Mouse (Mus musculus) limb, embryonic 12.5 days (tissue): ENCODE data around the gene Atp6v1c2. TPM values are rescaled to one million over a fixed set of nuclear protein-coding genes. Genes with fewer than 3 reads are reported as not detected.

Experiments used
- ATAC-seq: fragments of 200-750 bp; cut with Nextera tagmentation; 2 replicates; pipeline ENCODE4 v1.8.0; 2017; ENCODE audit warnings: low read depth, moderate TSS enrichment; ENCODE audit not compliant: insufficient number of reproducible peaks, insufficient read depth, low FRiP score, low TSS enrichment
- H3K27ac ChIP-seq: fragments of 300-500 bp; sonication (generic); 2 replicates; pipeline ENCODE4 v1.5.1; 2016; ENCODE audit warnings: mild to moderate bottlenecking, moderate library complexity
- H3K27me3 ChIP-seq: fragments of 300-500 bp; sonication (generic); 2 replicates; pipeline ENCODE4 v1.6.1; 2016; ENCODE audit warnings: mild to moderate bottlenecking, moderate library complexity
- H3K36me3 ChIP-seq: fragments of 300-500 bp; sonication (generic); 2 replicates; pipeline ENCODE4 v1.6.1; 2016; ENCODE audit warnings: mild to moderate bottlenecking, moderate library complexity
- H3K4me1 ChIP-seq: fragments of 300-500 bp; sonication (generic); replicated peaks from 2 replicates; pipeline ENCODE4 v1.6.1; 2016
- H3K4me2 ChIP-seq: fragments of 300-500 bp; sonication (generic); 2 replicates; pipeline ENCODE4 v1.6.1; 2016; ENCODE audit warnings: mild to moderate bottlenecking, moderate library complexity
- H3K4me3 ChIP-seq: fragments of 300-500 bp; sonication (generic); replicated peaks from 2 replicates; pipeline ENCODE4 v1.5.1; 2016; ENCODE audit warnings: mild to moderate bottlenecking
- H3K9ac ChIP-seq: fragments of 300-500 bp; sonication (generic); replicated peaks from 2 replicates; pipeline ENCODE4 v1.6.1; 2016; ENCODE audit warnings: mild to moderate bottlenecking, moderate library complexity
- H3K9me3 ChIP-seq: fragments of 300-500 bp; sonication (generic); 2 replicates; pipeline ENCODE4 v1.6.1; 2016; ENCODE audit warnings: mild to moderate bottlenecking, moderate library complexity
- WGBS: fragments of 180-500 bp; shearing (Covaris S2); methylation state at CpG from one replicate; pipeline ENCODE4 v1.1.7; 2016; 5-methylcytosine and 5-hydroxymethylcytosine counted together
- polyA plus RNA-seq: library from polyadenylated mRNA; unstranded; fragments of >200 nt; fragmentation: Nextera tagmentation; extraction: Ambion mirVana; gene quantifications from 2 replicates; pipeline ENCODE4 v1.2.1, GENCODE M21; 2016

The Atp6v1c2 gene
- polyA plus RNA-seq, 1 experiment from 2014 or later, result 0.16 TPM

DNA sequence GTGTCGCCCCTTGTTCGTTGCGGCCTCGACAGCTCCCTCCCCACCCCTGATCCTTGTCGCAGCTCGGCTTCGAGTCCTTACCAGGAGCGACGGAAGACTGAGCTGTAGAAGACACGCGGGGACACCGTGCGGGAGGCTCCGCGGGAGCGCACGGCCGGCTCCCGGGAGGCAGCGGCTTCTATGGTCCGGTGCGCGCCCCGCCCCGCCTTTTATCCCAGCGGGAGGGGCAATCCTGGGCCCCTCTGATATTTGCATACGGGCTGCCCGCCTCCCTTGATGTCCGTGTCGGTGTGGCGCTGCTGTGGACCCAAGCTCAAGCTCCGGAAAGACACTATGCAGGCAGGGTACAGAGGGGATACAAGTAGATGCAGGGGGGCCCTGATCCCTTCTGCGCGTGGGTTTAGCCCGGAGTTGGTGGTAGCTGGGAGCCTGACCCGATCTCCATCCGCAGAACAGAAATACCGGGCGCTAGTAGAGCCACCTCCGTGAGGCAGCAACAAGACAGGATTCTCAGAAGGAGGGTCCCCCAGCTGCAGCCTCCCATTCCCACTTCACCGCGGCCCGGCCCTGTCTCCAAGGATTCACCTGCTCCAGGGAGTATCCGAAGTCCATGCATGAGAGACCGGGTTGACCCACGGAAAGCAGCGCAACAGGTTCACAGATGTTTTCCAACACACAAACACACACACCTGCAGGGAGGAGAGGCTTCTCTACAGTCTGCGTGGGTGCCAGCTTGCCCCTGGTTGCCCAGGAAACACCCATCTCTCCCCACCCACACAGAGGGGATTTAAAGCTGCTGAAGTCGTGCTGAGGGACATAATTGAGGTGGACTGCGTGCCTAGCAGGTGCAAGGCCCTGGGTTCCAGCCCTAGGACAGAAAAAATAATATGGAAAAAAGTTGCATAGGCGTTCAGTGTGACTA is 4.3 kb downstream of the Atp6v1c2 start:
- no peak for ATAC-seq
- H3K36me3 ChIP-seq, result no peaks in the 10 kb centered on the region
- H3K4me2 ChIP-seq, result peak overlapping the region; percentile 85
- 4% methylated on average over 51 of the region's 51 CpGs for WGBS
- peaks cover 12% of the 10 kb centered on the region for H3K4me1 ChIP-seq
- peak overlapping the region; percentile 44 for H3K9ac ChIP-seq
- H3K4me3 ChIP-seq, result peak overlapping the region; percentile 46
- H3K27me3 ChIP-seq, result peaks cover 62% of the 10 kb centered on the region
- H3K9me3 ChIP-seq, result no peaks in the 10 kb centered on the region
- H3K27ac ChIP-seq, result no peak overlapping the region

DNA sequence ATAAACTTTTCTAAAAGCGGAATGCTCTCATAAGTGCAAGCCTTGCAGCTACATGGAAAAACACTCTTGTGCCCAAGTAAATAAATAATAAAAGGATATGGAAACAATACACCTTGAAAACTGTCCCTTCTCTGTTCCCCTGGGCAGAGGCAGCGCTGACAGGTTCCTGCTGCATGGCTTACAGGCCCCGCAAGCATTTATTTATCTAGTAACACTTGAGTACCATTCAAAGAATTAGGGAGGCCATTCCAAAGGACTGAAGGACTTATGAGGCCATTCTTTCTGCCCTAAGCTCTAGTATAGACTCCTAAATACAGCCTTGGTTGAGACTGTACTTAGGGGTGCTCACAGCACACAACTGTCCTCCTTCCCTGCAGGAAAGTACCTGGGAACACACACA is 10.7 kb downstream of the Atp6v1c2 start:
- no peak overlapping the region for H3K27ac ChIP-seq
- no peak for ATAC-seq

DNA sequence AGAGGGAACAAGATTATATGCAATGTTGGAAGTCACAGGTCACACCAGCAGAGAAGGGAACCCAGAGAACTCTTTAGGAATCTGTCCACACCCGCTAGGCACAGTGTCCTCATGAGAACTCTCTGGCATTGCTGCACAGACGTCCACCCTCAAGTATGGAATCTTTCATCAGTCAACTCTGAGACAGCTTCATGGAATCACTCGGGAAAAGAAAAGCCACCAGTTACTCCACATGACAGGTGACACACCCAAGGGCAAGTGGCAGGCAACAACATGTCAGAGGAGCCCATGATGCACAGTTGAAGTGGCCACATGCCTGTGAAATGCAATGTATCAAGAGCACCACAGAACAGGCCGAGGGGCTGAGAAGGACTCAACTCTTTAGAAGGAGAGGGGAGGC is 11.2 kb downstream of the Atp6v1c2 start:
- peaks cover 14% of the 10 kb centered on the region for H3K27me3 ChIP-seq
- H3K4me1 ChIP-seq, result no peaks in the 10 kb centered on the region
- no peak overlapping the region for H3K4me3 ChIP-seq
- ATAC-seq, result no peak
- 74% methylated on average over 4 of the region's 4 CpGs for WGBS
- no peaks in the 10 kb centered on the region for H3K9me3 ChIP-seq
- no peak overlapping the region for H3K4me2 ChIP-seq
- no peak overlapping the region for H3K27ac ChIP-seq
- no peaks in the 10 kb centered on the region for H3K36me3 ChIP-seq
- no peak overlapping the region for H3K9ac ChIP-seq

More for the DNA sequence above, 10.7 kb downstream of the Atp6v1c2 start:
- no peaks in the 10 kb centered on the region for H3K9me3 ChIP-seq
- H3K4me3 ChIP-seq, result no peak overlapping the region
- H3K4me2 ChIP-seq, result no peak overlapping the region
- no peaks in the 10 kb centered on the region for H3K36me3 ChIP-seq
- H3K9ac ChIP-seq, result no peak overlapping the region
- peaks cover 18% of the 10 kb centered on the region for H3K27me3 ChIP-seq
- no peaks in the 10 kb centered on the region for H3K4me1 ChIP-seq
- 81% methylated on average over 3 of the region's 3 CpGs for WGBS

DNA sequence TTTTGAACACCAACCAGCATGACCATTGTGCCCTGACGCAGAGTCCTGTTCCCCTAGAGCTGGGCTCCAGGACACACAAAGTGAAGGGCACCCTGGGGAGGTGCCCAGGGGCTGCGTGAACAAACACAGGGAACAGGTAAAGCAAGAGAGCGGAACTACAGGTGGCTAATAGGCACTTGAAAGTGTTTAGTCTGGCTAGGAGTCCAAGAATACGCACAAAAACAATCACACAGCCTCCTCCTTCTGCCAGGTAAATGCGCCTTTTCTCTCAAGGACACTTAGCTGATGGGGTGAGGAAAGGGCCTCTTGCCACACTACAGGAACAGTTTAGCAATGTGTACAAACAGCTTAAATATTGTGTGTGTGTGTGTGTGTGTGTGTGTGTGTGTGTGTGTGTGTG is 13.1 kb downstream of the Atp6v1c2 start:
- H3K36me3 ChIP-seq, result no peaks in the 10 kb centered on the region
- H3K27me3 ChIP-seq, result no peaks in the 10 kb centered on the region
- no peak overlapping the region for H3K9ac ChIP-seq
- no peak overlapping the region for H3K4me3 ChIP-seq
- WGBS, result 84% methylated on average over 5 of the region's 5 CpGs
- no peak for ATAC-seq
- H3K4me2 ChIP-seq, result no peak overlapping the region
- H3K27ac ChIP-seq, result no peak overlapping the region
- H3K9me3 ChIP-seq, result no peaks in the 10 kb centered on the region
- no peaks in the 10 kb centered on the region for H3K4me1 ChIP-seq

DNA sequence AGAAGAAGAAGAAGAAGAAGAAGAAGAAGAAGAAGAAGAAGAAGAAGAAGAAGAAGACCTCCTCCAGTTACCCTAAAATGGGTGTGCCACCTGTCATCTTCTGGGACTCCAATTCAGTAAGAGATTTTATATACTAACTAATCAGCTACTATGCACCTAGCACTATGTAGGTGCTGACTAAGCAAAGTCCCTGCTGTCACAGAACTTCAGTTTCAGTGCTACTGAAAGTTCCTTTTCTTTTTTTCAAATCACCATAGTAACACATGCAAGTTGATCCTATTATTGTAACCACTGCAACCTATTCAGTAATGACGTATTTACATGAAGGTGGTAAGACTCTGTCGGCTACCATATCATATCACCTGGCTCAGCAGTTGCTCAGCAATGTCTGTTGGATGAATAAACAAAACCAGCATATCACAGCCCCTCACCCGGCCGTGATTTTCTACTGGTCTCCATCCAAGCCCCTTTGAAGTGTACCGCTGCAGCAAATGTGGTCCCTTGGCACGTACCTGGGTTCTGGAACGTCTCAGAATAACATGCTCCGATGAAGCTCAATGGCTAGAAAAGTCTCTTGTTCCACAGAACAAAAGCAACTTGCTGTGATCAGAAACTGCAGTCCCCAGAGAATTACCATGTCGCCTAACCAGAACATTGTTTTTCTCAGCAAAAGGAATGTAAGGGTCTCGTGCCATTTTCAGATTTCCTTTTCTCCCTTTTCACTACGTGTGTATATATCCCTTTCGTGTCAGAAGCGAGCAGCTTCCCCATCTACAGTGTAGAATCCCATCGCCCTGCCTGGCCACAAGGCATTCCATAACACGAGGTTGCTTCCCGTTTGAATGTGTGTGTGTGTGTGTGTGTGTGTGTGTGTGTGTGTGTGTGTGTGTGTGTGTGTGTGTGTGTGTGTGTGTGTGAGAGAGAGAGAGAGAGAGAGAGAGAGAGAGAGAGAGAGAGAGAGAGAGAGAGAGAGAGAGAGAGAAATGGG is 18.0 kb downstream of the Atp6v1c2 start:
- ATAC-seq, result no peak
- Histone ChIP-seq H3K4me2 (no peak overlapping the region), H3K36me3 (no peaks in the 10 kb centered on the region), H3K9ac (no peak overlapping the region), H3K27ac (no peak overlapping the region), H3K27me3 (no peaks in the 10 kb centered on the region), H3K9me3 (no peaks in the 10 kb centered on the region), H3K4me1 (no peaks in the 10 kb centered on the region), H3K4me3 (no peak overlapping the region)
- WGBS, result 76% methylated on average over 16 of the region's 16 CpGs

DNA sequence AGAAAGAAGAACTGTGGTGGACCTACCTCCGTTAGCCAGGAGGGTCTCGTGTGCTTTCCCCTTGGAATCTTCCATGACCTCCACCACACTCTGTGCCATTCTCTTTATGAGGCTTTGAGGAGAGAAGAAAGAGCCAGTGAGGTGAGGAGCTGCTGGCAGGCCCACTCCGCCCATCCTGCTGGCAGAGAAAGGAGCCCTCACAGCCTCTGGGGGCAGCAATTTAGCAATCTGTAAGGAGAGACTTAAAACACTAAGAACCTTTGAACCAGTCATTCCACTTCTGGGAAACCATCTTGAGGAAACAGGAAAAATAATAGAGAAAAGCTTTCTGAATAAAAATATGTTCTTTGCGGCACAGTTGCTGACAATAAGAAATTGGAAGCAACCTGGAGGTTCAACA is 20.9 kb downstream of the Atp6v1c2 start:
- no peaks in the 10 kb centered on the region for H3K4me1 ChIP-seq
- no peak overlapping the region for H3K27ac ChIP-seq
- H3K9me3 ChIP-seq, result no peaks in the 10 kb centered on the region
- no peak for ATAC-seq
- H3K36me3 ChIP-seq, result no peaks in the 10 kb centered on the region
- H3K4me2 ChIP-seq, result no peak overlapping the region
- 58% methylated on average over 4 of the region's 4 CpGs for WGBS
- no peak overlapping the region for H3K9ac ChIP-seq
- H3K4me3 ChIP-seq, result no peak overlapping the region
- H3K27me3 ChIP-seq, result no peaks in the 10 kb centered on the region

DNA sequence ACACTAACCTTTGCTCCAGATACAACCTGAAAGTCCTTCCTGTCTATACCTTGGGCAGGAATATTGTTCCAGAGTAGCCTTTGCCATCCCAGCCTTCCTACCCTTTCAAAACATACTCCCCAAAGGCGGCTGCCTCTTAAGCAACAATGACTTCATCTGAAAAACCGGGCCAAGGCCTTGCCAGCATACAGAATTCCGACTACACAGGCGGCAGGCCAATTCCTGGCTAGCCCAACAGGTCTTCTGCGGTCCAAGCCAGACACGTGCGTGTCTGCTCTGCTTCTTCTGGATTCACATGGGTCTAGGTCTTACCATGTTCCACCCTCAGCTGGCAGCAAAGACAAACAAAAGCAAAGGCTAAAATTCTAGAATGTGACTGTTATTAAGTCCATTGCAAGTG is 23.7 kb downstream of the Atp6v1c2 start:
- 83% methylated on average over 7 of the region's 7 CpGs for WGBS
- no peaks in the 10 kb centered on the region for H3K4me1 ChIP-seq
- H3K27me3 ChIP-seq, result no peaks in the 10 kb centered on the region; the same call in 1 of the 2 replicates
- H3K4me3 ChIP-seq, result no peak overlapping the region
- H3K27ac ChIP-seq, result no peak overlapping the region
- H3K4me2 ChIP-seq, result no peak overlapping the region
- H3K9me3 ChIP-seq, result no peaks in the 10 kb centered on the region
- H3K36me3 ChIP-seq, result no peaks in the 10 kb centered on the region
- no peak for ATAC-seq
- no peak overlapping the region for H3K9ac ChIP-seq

DNA sequence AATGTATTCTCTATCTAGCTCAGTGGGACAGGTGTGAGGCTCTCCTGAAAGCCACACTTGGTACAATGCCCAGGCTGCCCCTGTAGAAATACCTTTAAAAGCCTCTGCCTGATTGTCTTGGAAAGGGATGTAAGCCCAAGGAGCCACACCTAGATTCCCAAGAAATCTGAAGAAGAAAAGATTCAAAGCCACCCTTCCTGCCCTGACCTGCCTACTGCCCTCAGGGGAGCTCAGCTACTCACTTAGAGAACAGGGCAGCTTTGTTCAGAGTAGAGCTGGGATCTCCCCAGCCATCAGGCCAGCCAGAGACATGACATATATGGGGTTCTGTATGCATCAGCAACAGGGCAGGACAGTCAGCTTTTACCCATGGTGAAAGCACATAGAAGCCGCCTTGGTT is 29.3 kb downstream of the Atp6v1c2 start:
- no peak overlapping the region for H3K27ac ChIP-seq
- no peaks in the 10 kb centered on the region for H3K4me1 ChIP-seq
- H3K27me3 ChIP-seq, result no peaks in the 10 kb centered on the region; the same call in 1 of the 2 replicates
- H3K9me3 ChIP-seq, result no peaks in the 10 kb centered on the region
- WGBS, result 93% methylated on average over 1 of the region's 1 CpGs
- H3K9ac ChIP-seq, result no peak overlapping the region
- H3K4me2 ChIP-seq, result no peak overlapping the region
- H3K4me3 ChIP-seq, result no peak overlapping the region
- no peak for ATAC-seq
- no peaks in the 10 kb centered on the region for H3K36me3 ChIP-seq

DNA sequence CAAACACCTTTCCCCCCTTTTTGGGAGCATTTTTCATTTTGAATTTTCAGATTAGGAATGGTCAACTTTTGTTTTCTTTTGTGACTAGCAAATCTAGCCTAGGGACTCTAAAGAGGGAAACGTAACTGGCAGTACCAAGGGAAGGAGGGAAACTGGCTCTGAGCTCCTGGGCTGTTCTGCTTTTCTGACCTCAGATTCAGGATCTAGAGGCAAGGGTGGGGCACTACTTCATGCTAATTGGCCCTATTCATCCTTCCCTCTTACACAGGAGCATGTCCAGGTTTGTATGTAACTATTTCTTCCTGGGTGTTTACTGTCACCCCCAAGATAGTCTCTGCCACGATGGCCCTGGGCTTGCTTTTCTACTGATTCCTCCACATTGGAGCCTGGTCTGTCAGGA is 32.3 kb downstream of the Atp6v1c2 start:
- H3K4me2 ChIP-seq, result no peak overlapping the region
- H3K9ac ChIP-seq, result no peak overlapping the region
- 66% methylated on average over 2 of the region's 2 CpGs for WGBS
- no peaks in the 10 kb centered on the region for H3K27me3 ChIP-seq
- H3K4me1 ChIP-seq, result no peaks in the 10 kb centered on the region
- no peak for ATAC-seq
- no peaks in the 10 kb centered on the region for H3K9me3 ChIP-seq
- no peak overlapping the region for H3K27ac ChIP-seq
- no peak overlapping the region for H3K4me3 ChIP-seq
- H3K36me3 ChIP-seq, result no peaks in the 10 kb centered on the region

DNA sequence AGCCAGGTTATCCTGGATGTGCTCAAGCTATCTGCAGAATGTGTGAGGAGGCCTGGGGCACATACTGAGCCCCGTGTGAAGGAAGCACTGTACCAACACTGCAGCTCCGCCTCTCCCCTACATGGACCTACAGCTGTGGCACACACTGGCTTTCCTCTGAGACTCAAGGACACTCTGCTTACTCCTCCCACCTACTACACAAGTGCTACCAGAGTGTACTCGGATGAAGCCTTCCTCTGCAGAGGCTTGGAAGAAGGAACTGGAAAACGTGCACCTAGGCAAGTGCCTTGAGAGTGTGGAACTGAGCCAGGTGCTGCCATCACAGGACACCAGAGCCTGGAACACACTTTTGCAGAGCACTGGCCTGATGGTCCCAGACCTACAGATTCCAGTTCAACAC is 38.6 kb downstream of the Atp6v1c2 start:
- H3K9ac ChIP-seq, result no peak overlapping the region
- H3K27ac ChIP-seq, result no peak overlapping the region
- no peak for ATAC-seq
- no peak overlapping the region for H3K4me3 ChIP-seq
- peaks cover 9% of the 10 kb centered on the region for H3K36me3 ChIP-seq
- no peaks in the 10 kb centered on the region for H3K4me1 ChIP-seq
- H3K9me3 ChIP-seq, result no peaks in the 10 kb centered on the region
- no peak overlapping the region for H3K4me2 ChIP-seq
- H3K27me3 ChIP-seq, result no peaks in the 10 kb centered on the region
- 63% methylated on average over 4 of the region's 4 CpGs for WGBS

DNA sequence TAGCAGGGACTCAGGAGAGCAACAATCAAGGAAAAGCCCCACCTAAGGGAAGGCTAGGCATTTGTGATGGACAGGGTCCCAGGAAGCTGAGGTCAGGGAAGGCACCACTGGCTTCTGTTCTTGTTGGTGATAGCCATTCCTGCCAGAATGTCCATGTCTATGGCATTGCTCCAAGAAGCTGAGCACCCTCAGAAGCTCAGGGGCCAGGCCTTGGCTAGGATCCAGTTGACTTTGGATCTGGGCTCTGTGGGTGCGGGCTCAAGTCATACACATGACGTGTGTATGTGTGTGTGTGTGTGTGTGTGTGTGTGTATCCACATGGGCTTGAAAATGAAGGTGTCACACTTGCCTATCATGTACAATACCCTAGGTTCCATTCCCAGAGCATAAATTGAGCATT is 39.2 kb downstream of the Atp6v1c2 start:
- Histone ChIP-seq H3K4me1 (no peaks in the 10 kb centered on the region), H3K4me3 (no peak overlapping the region), H3K27ac (no peak overlapping the region), H3K9me3 (no peaks in the 10 kb centered on the region), H3K36me3 (peaks cover 16% of the 10 kb centered on the region), H3K9ac (no peak overlapping the region), H3K4me2 (no peak overlapping the region), H3K27me3 (no peaks in the 10 kb centered on the region)
- ATAC-seq, result no peak
- 76% methylated on average over 2 of the region's 2 CpGs for WGBS
